Mouse (Mus musculus) fibroblast of lung, adult 2 months (primary cell): ENCODE data around the gene Ntf3.

ENCODE experiments used
- DNase-seq: peaks from one replicate; pipeline ENCODE4 v3.0.0-alpha.2; 2011; ENCODE audit warnings: low read depth

The Ntf3 gene

DNA sequence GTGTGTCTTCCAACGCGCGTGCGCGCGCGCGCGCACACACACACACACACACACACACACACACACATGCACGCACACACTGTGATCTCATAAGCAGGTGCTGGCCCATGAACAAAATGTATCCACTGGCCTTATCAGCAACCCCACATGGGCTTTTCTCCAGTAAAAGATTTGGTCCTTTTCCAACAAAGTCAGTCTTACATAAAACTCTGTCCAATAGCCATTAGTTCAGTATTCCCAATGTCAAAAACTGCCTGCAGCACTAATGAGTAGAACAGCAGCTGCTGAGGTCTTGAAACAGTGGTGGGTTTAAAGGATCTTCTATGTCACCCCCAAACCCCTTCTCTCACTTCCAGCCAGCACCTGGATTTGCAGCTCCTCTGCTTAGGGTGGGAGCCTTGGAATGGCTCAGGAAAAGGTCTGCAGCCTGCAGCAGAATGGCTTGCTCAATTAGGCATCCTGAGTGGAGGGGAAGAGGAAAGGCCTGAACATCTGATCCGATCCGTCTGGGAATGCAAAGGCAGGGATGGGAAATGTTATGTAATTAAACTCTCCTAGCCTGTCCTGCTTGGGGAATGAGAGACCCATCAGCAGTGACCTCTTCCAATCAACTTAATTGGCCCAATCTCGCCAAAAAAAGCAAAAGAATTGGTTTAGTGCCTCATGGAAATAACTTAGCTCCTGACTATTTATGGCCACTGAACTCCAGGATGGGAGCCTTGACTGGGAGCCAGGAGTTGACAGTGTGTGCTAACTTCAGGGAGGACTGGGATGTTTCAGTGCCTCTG lies 7.2 kb downstream of the Ntf3 start:
- DNase-seq: no peak

DNA sequence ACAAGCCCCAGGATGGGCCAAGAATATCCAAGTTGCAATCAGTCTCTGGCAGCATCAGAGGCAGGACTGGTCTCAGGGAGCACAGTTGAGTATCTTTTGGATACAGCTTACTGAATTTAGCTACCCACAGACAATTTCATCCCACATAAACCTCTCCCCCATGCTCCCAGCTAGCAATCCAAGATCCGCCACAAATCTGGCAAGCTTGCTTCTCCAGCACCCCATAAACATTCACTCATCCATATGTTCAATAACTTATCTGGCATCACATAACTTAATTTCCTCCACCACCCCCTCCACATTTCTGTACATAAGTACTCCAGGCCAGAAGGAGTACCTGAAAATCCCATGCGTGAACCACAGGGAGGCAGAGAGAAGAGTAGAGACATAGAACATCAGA lies 10.8 kb downstream of the Ntf3 start:
- no peak for DNase-seq

- no peak for DNase-seq
Measured at GRCm38 (mm10) chr6:126154372-126154982, 12.2 kb downstream of the Ntf3 start.

DNA sequence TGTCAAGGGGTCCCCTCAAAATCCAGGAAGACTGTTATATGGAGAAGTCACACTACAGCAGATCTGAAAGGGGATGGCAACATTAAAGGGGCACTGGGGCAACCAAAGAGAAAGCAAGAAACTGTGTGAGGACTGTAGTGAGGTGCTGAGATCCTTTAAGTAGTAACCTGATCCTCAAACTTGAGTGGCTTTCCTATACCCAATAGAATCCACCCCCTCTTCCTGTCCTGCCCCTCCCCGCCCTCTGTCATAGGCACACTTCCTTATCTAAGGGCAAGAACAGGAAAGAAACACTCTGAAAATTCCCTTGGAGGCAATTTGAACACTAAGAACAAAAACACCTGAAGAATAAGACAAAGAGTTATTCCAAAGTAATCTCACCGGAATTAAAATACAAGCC lies 13.6 kb downstream of the Ntf3 start:
- no peak for DNase-seq

- no peak for DNase-seq
Measured at GRCm38 (mm10) chr6:126143659-126144058, 23.1 kb downstream of the Ntf3 start.

- DNase-seq: no peak
Measured at GRCm38 (mm10) chr6:126142741-126143140, 24.0 kb downstream of the Ntf3 start.

- DNase-seq: no peak
Measured at GRCm38 (mm10) chr6:126142021-126142554, 24.6 kb downstream of the Ntf3 start.

GRCm38 (mm10) chr6:126141472-126141871 lies 25.2 kb downstream of the Ntf3 start:
- DNase-seq: peak; percentile 4

- DNase-seq: no peak
Measured at GRCm38 (mm10) chr6:126140961-126141360, 25.7 kb downstream of the Ntf3 start.

- no peak for DNase-seq
Measured at GRCm38 (mm10) chr6:126140416-126140815, 26.3 kb downstream of the Ntf3 start.

- no peak for DNase-seq
Measured at GRCm38 (mm10) chr6:126134155-126134906, 32.4 kb downstream of the Ntf3 start.

DNA sequence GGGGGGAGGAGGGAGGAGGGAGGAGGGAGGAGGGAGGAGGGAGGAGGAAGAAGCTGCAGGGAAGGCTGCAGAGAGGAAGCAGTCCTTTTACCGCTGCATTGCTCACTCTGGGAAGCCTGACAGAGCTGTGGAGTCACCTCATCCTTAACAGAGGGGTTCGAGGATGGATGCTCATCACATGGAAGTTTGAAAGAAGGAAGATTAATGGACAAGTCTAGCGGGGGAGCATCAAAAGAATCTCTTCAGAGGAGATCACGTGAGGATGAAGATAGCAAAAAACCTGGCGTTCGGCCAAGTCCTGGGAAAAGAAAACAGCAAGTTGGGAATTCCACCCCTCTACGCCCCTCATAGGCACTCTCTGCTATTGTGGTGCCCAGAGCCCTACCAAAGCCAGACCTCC lies 38.5 kb downstream of the Ntf3 start:
- no peak for DNase-seq

DNA sequence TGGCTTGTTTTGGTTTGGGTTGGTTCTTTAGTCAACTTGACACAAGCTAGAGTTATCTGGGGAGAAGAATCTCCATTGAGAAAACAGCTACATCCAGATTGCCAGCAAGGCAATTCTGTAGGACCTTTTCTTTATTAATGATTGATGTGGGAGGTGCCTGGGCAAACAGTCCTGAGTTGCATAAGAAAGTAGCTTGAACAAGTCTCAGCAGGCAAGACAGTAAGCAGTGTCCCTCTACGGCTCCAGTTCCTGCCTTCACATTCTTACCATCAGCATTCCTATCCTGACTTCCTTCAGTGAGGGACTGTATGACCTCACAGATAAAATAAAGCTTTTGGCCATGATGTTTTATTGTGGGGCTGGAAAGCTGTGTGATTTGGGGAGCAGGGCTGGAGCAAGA lies 48.5 kb downstream of the Ntf3 start:
- no peak for DNase-seq

- no peak for DNase-seq
Measured at GRCm38 (mm10) chr6:126117191-126117590, 49.5 kb downstream of the Ntf3 start.

GRCm38 (mm10) chr6:126114934-126115633 lies 51.6 kb downstream of the Ntf3 start:
- no peak for DNase-seq

- no peak for DNase-seq
Measured at GRCm38 (mm10) chr6:126110892-126111835, 55.5 kb downstream of the Ntf3 start.

DNA sequence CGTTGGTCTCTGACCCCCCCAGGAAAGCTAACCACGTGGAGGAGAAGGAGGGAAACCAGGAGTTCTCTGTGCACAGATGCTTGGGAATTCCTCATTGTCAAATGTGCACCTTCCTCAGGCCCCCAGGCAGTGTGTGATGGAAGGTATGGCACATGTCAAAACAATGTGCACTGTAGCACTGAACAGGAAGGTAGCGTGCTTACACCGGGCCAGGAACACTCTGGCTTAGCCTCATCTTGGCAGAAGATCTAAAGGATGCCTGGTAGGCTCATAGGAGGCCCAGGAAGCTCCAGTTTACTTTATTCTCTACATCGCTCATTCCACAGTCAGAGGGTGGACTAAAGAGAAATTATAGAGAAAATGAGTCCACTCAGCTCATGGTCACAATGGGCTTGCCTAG lies 57.5 kb downstream of the Ntf3 start:
- DNase-seq: no peak

DNA sequence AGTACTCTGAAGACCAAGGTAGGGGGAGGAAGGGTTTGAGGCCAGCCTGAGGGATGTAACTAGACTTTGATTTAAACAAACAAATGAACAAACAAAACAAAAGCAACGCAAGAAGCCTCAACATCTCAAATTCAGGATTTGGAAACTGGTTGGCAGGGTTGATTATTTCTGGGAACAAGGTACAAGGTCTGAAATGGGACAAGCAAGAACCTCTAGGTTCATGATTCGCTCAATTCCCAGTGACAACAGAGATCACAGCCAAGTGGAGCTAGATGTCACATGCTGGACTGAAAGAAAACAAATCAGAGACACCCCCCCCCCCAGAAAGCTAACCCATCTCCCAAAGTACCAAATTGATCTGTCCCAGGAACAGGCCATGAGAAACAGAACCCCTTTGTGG lies 57.9 kb downstream of the Ntf3 start:
- DNase-seq: no peak

GRCm38 (mm10) chr6:126107398-126107797 lies 59.3 kb downstream of the Ntf3 start:
- no peak for DNase-seq

GRCm38 (mm10) chr6:126106798-126107173 lies 59.9 kb downstream of the Ntf3 start:
- DNase-seq: no peak
